Mouse (Mus musculus): ENCODE measurements at regions not wholly inside any gene's neighbourhood (a gene's known extent, or its start where the extent isn't known, plus 50 kb on each side); places are given as distances from the start of the nearest gene placed in this dataset.

GRCm38 (mm10) chr2:75539726-75540125 lies 119.3 kb upstream of the Hnrnpa3 start:
- TF ChIP-seq POLR2A (IDR thresholded peaks at IDR 0.05; ENCODE audit: low read depth, low read length), result no peak
- TF ChIP-seq MYC (IDR thresholded peaks at IDR 0.05; ENCODE audit: low read depth, low read length), result no peak
- no peak for TF ChIP-seq MAFK (IDR thresholded peaks at IDR 0.05; ENCODE audit: insufficient replicate concordance, low read length)
- no peak for TF ChIP-seq ZNF384 (IDR thresholded peaks at IDR 0.05; ENCODE audit: low read depth, low read length)
- TF ChIP-seq CTCF (conservative IDR thresholded peaks at IDR 0.05 in 1 of 2, IDR thresholded peaks at IDR 0.05 in 1 of 2; ENCODE audit: low read depth in 2 of 2, low read length in 2 of 2), result no peak
- no peak for TF ChIP-seq USF1 (IDR thresholded peaks at IDR 0.05; ENCODE audit: low read depth, low read length)
- no peak for TF ChIP-seq E2F4 (IDR thresholded peaks at IDR 0.05; ENCODE audit: insufficient replicate concordance, low read depth, low read length)
- TF ChIP-seq JUND (conservative IDR thresholded peaks at IDR 0.05; ENCODE audit: low read depth, low read length), result no peak
- TF ChIP-seq EP300 (IDR thresholded peaks at IDR 0.05; ENCODE audit: low read length), result no peak
